Mouse (Mus musculus) gastrocnemius, postnatal 4 days (tissue): ENCODE results near the gene Olfr98. TPM values are rescaled to one million over a fixed set of nuclear protein-coding genes. Genes with fewer than 3 reads are reported as not detected.

ENCODE experiments used
- total RNA-seq, 2 experiments: library from RNA; stranded (reverse); gene quantifications; 2 replicates each; pipeline ENCODE4 v1.2.3; 2021

The Olfr98 gene
- total RNA-seq, 2 experiments from 2014 or later = not detected

Other genes starting within 250 kb of the Olfr98 start
- not detected for gene Mog, start 240.4 kb downstream of the Olfr98 start, total RNA-seq
- 10 to 100 TPM; 24.2 to 25.4 TPM for gene Gabbr1, start 217.8 kb downstream of the Olfr98 start, total RNA-seq
- gene Olfr90, start 175.2 kb downstream of the Olfr98 start, total RNA-seq = not detected
- not detected for gene Olfr91, start 165.5 kb downstream of the Olfr98 start, total RNA-seq
- not detected for gene Olfr92, start 143.7 kb downstream of the Olfr98 start, total RNA-seq
- not detected for gene Olfr93, start 102.3 kb downstream of the Olfr98 start, total RNA-seq
- gene Ubd, start 69.9 kb downstream of the Olfr98 start, total RNA-seq = not detected
- gene Olfr94, start 62.8 kb downstream of the Olfr98 start, total RNA-seq = not detected
- not detected for gene Olfr95, start 50.6 kb downstream of the Olfr98 start, total RNA-seq
- gene Olfr96, start 43.6 kb downstream of the Olfr98 start, total RNA-seq = not detected
- not detected for gene Olfr97, start 26.4 kb downstream of the Olfr98 start, total RNA-seq
- gene H2-M3, start 6.5 kb upstream of the Olfr98 start, total RNA-seq = 1 to 10 TPM; 1.6 to 2.1 TPM
- gene Olfr99, start 19.7 kb upstream of the Olfr98 start, total RNA-seq = not detected
- not detected for gene Olfr101, start 40.6 kb upstream of the Olfr98 start, total RNA-seq
- not detected for gene Olfr102, start 53.3 kb upstream of the Olfr98 start, total RNA-seq
- not detected for gene Olfr103, start 75.9 kb upstream of the Olfr98 start, total RNA-seq
- not detected for gene Olfr104-ps, start 95.8 kb upstream of the Olfr98 start, total RNA-seq
- not detected for gene Olfr105-ps, start 115.3 kb upstream of the Olfr98 start, total RNA-seq
- gene Olfr106-ps, start 126.6 kb upstream of the Olfr98 start, total RNA-seq = not detected
- not detected for gene Olfr107, start 135.5 kb upstream of the Olfr98 start, total RNA-seq
- gene Olfr108, start 181.7 kb upstream of the Olfr98 start, total RNA-seq = not detected
- not detected for gene Olfr109, start 195.2 kb upstream of the Olfr98 start, total RNA-seq
- not detected for gene H2-M2, start 219.8 kb upstream of the Olfr98 start, total RNA-seq
- not detected for gene Olfr110, start 228.7 kb upstream of the Olfr98 start, total RNA-seq
- gene Olfr111, start 244.3 kb upstream of the Olfr98 start, total RNA-seq = not detected